Mouse (Mus musculus) limb, embryonic 12.5 days (tissue): ENCODE measurements around the gene Zfp637. TPM values are rescaled to one million over a fixed set of nuclear protein-coding genes. Genes with fewer than 3 reads are reported as not detected.
A peak's percentile ranks its signal among the peaks of the same experiment; 100 is the strongest.
"Not testable (repeated sequence)": the region's sequence is repeated elsewhere in the genome, so short reads cannot be mapped to it uniquely, and the experiment has no call there.

Experiments used
- ATAC-seq: fragments of 200-750 bp; cut with Nextera tagmentation; 2 replicates; pipeline ENCODE4 v1.8.0; 2017; ENCODE audit warnings: low read depth, moderate TSS enrichment; ENCODE audit not compliant: insufficient number of reproducible peaks, insufficient read depth, low FRiP score, low TSS enrichment
- H3K27ac ChIP-seq: fragments of 300-500 bp; sonication (generic); 2 replicates; pipeline ENCODE4 v1.5.1; 2016; ENCODE audit warnings: mild to moderate bottlenecking, moderate library complexity
- H3K27me3 ChIP-seq: fragments of 300-500 bp; sonication (generic); 2 replicates; pipeline ENCODE4 v1.6.1; 2016; ENCODE audit warnings: mild to moderate bottlenecking, moderate library complexity
- H3K36me3 ChIP-seq: fragments of 300-500 bp; sonication (generic); 2 replicates; pipeline ENCODE4 v1.6.1; 2016; ENCODE audit warnings: mild to moderate bottlenecking, moderate library complexity
- H3K4me1 ChIP-seq: fragments of 300-500 bp; sonication (generic); replicated peaks from 2 replicates; pipeline ENCODE4 v1.6.1; 2016
- H3K4me2 ChIP-seq: fragments of 300-500 bp; sonication (generic); 2 replicates; pipeline ENCODE4 v1.6.1; 2016; ENCODE audit warnings: mild to moderate bottlenecking, moderate library complexity
- H3K4me3 ChIP-seq: fragments of 300-500 bp; sonication (generic); replicated peaks from 2 replicates; pipeline ENCODE4 v1.5.1; 2016; ENCODE audit warnings: mild to moderate bottlenecking
- H3K9ac ChIP-seq: fragments of 300-500 bp; sonication (generic); replicated peaks from 2 replicates; pipeline ENCODE4 v1.6.1; 2016; ENCODE audit warnings: mild to moderate bottlenecking, moderate library complexity
- H3K9me3 ChIP-seq: fragments of 300-500 bp; sonication (generic); 2 replicates; pipeline ENCODE4 v1.6.1; 2016; ENCODE audit warnings: mild to moderate bottlenecking, moderate library complexity
- WGBS: fragments of 180-500 bp; shearing (Covaris S2); methylation state at CpG from one replicate; pipeline ENCODE4 v1.1.7; 2016; 5-methylcytosine and 5-hydroxymethylcytosine counted together
- polyA plus RNA-seq: library from polyadenylated mRNA; unstranded; fragments of >200 nt; fragmentation: Nextera tagmentation; extraction: Ambion mirVana; gene quantifications from 2 replicates; pipeline ENCODE4 v1.2.1, GENCODE M21; 2016

Gene Zfp637
- polyA plus RNA-seq, 1 experiment from 2014 or later = 169 TPM

DNA sequence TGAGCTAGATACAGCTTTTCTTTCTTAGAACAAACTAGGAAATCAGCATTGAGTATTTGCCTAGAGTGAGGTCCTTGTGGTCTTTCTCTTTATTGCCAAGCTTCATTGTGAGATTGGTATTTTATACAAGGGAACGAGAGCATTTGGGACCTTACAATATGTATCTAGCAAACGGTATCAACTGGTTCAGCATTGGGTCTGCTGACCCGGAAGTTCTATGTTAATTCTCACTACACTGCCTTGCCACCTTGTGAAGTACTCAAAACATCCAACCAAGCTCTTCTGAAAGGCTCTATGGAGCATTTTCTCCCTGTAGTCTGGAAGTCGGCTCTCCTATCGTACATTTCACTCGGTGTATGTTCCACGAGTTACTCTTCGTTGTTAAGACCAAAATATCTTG lies 22.8 kb downstream of the Zfp637 start:
- Histone ChIP-seq H3K9me3 (no peaks in the 10 kb centered on the region), H3K4me3 (peak overlapping the region; percentile 76), H3K27ac (no peak overlapping the region), H3K4me1 (peaks cover 5% of the 10 kb centered on the region; the same call in 1 of the 2 replicates), H3K4me2 (peak overlapping the region; percentile 79), H3K27me3 (no peaks in the 10 kb centered on the region), H3K9ac (no peak overlapping the region), H3K36me3 (no peaks in the 10 kb centered on the region)
- ATAC-seq = no peak
- 92% methylated on average over 8 of the region's 8 CpGs for WGBS

GRCm38 (mm10) chr6:117868187-117868586 lies 27.2 kb downstream of the Zfp637 start:
- Histone ChIP-seq H3K27me3 (no peaks in the 10 kb centered on the region), H3K4me3 (no peak overlapping the region), H3K27ac (no peak overlapping the region), H3K4me1 (peaks cover 5% of the 10 kb centered on the region; the same call in 1 of the 2 replicates), H3K4me2 (no peak overlapping the region), H3K9ac (no peak overlapping the region), H3K36me3 (peaks cover 15% of the 10 kb centered on the region; the same call in 1 of the 2 replicates), H3K9me3 (no peaks in the 10 kb centered on the region)
- 93% methylated on average over 8 of the region's 8 CpGs for WGBS
- no peak for ATAC-seq

- Histone ChIP-seq H3K4me1 (no peaks in the 10 kb centered on the region), H3K27me3 (no peaks in the 10 kb centered on the region), H3K4me2 (no peak overlapping the region), H3K4me3 (no peak overlapping the region), H3K9ac (no peak overlapping the region), H3K9me3 (no peaks in the 10 kb centered on the region), H3K27ac (no peak overlapping the region), H3K36me3 (peaks cover 15% of the 10 kb centered on the region; the same call in 1 of the 2 replicates)
- no peak for ATAC-seq
- WGBS = 82% methylated on average over 14 of the region's 14 CpGs
Measured at GRCm38 (mm10) chr6:117871034-117871433, 30.1 kb downstream of the Zfp637 start.

- WGBS = 87% methylated on average over 7 of the region's 7 CpGs
- H3K27ac ChIP-seq, H3K9me3 ChIP-seq, H3K4me2 ChIP-seq, ATAC-seq, H3K9ac ChIP-seq, H3K27me3 ChIP-seq, H3K4me1 ChIP-seq, H3K4me3 ChIP-seq: not testable (repeated sequence)
- peaks cover 15% of the 10 kb centered on the region; the same call in 1 of the 2 replicates for H3K36me3 ChIP-seq
Measured at GRCm38 (mm10) chr6:117873450-117873849, 32.5 kb downstream of the Zfp637 start.

DNA sequence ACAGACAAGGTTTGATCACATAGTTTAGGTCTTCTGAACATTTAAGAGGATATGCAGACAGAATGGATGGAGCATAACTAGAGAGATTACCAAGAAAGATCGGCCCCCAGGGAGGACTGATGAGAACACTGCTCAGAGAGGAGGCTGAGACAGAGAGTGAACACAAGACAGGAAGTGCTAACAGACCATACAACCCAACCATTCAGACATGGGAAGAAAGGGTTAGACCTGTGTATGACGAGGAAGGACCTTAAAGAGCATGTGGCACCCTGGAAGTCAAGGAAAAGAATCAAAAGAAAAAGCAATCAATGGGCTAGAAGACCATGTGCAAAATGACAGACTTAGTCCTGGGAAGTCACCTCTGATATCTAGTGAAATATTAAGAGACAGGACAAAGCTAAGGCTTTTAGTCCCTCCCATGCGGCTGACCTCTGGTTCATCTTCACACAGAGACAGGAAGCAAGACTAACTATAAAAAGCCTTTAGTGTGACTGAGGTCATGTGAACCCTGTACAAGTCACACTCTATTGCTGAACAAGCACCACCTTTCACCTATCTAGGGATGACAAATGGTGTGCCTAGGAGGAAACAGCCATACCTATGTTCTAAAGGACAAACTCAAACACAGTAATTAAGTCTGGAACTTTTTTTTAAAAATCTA lies 33.8 kb downstream of the Zfp637 start:
- Histone ChIP-seq H3K27me3 (no peaks in the 10 kb centered on the region), H3K36me3 (peaks cover 15% of the 10 kb centered on the region; the same call in 1 of the 2 replicates), H3K4me2 (no peak overlapping the region), H3K4me3 (no peak overlapping the region), H3K4me1 (no peaks in the 10 kb centered on the region), H3K9ac (no peak overlapping the region), H3K27ac (no peak overlapping the region), H3K9me3 (no peaks in the 10 kb centered on the region)
- WGBS = 80% methylated on average over 3 of the region's 3 CpGs
- no peak for ATAC-seq

DNA sequence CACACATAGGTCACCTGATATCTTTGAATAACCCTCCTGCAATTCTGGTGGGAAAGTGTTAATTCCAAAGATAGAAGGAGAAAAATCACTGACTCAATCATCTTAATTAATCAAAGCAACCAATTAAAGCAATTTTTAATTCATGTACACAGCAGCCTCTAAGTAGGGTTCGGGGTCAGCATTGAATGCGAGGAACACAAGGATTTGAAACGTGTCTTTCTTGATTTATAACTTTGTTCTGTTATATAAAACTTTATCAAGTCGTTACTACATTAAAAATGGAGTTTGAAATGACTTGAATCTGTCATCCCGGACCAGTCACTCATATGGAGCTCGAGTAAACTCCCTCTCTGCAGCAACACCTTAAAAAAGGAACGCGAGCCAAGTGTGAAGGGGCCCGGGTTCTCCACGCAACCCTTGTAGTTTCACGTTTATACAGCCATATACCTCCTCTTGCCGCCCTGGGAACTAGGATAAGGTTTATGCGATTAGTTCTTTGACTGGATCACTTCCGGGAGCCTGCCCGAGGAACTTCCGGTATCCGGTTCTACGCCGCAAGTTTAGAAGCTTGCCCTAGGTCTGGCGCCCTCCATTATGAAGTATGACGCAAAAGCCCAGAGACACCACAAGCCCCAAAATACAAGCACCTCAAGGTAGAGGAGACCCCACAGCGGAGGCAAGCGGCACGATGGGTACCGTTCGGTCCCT lies 37.9 kb downstream of the Zfp637 start:
- Histone ChIP-seq H3K9ac (peak overlapping the region; percentile 59), H3K4me1 (peaks cover 5% of the 10 kb centered on the region; the same call in 1 of the 2 replicates), H3K4me2 (peak overlapping the region; percentile 61), H3K27me3 (no peaks in the 10 kb centered on the region), H3K36me3 (no peaks in the 10 kb centered on the region), H3K9me3 (no peaks in the 10 kb centered on the region), H3K27ac (peak overlapping the region; percentile 96), H3K4me3 (peak overlapping the region; percentile 49)
- 13% methylated on average over 26 of the region's 26 CpGs for WGBS
- peak; percentile 86 for ATAC-seq

DNA sequence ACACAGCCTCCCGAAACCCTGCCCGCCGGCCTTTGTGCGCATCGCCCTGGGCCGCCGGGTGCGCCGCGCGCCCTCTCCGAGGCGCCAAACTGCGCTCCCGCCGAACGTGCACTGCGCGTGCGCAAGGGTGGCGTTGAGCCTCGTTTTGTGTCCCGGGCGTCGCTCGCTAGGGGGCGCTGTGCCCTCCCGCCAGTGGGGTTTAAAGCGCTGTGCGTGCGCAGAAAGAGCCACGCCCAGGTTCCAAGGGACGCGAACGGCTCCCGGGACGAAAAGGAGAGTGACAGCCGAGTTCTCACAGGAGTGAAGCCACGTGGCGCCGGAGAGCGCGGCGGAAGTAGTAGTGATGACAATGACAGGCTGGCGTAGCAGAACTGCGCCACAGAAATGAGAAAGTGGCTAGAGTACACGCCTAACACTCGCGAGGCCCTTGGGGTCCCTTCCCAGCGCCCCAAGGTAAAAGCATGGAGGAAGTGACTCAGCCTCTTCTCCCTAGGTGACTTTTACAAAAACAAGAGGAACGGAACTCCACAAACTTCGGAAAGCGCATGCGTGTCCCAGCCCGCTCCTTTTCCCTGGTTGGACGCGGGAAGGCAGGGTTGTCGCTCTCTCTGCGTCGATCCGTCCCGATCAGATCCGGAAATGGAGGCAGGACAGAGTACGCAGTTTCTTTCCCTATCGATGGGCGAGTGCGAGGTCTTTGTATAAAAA lies 38.6 kb downstream of the Zfp637 start:
- peak overlapping the region; percentile 61 for H3K4me2 ChIP-seq
- peak overlapping the region; percentile 49 for H3K4me3 ChIP-seq
- no peaks in the 10 kb centered on the region for H3K9me3 ChIP-seq
- WGBS = under 1% methylated on average over 67 of the region's 67 CpGs
- no peaks in the 10 kb centered on the region for H3K27me3 ChIP-seq
- peak overlapping the region; percentile 59 for H3K9ac ChIP-seq
- ATAC-seq = peak; percentile 92
- no peaks in the 10 kb centered on the region for H3K36me3 ChIP-seq
- peak overlapping the region; percentile 96 for H3K27ac ChIP-seq
- peaks cover 5% of the 10 kb centered on the region; the same call in 1 of the 2 replicates for H3K4me1 ChIP-seq

DNA sequence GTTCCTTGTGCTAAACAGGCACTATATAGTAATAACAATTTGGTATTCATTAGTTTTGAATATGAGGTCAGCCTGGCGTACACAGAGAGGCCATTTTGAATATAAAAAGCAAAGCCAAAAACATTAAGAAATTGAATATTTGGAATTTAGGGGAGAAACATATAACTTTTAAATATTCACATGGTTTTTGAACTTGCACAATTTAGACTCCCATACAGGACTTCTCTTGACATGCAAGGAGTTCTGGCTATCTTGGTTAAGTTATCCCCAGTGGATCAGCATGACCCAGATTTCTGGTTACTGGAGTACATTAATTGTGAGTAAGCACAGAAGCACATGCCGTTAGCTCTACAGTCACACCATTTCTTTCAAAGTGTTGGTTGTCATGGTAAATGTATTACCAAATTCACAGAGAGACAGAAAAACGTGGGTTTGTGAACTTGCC lies 39.4 kb downstream of the Zfp637 start:
- Histone ChIP-seq H3K4me2 (peak overlapping the region; percentile 61), H3K4me1 (peaks cover 5% of the 10 kb centered on the region; the same call in 1 of the 2 replicates), H3K27ac (peak overlapping the region; percentile 96), H3K4me3 (peak overlapping the region; percentile 49), H3K36me3 (no peaks in the 10 kb centered on the region), H3K27me3 (no peaks in the 10 kb centered on the region), H3K9me3 (no peaks in the 10 kb centered on the region), H3K9ac (peak overlapping the region; percentile 59; the same call in 1 of the 2 replicates)
- no peak for ATAC-seq
- 53% methylated on average over 3 of the region's 3 CpGs for WGBS

- Histone ChIP-seq H3K4me1 (peaks cover 5% of the 10 kb centered on the region; the same call in 1 of the 2 replicates), H3K9me3 (no peaks in the 10 kb centered on the region), H3K4me2 (no peak overlapping the region), H3K9ac (no peak overlapping the region), H3K36me3 (no peaks in the 10 kb centered on the region), H3K27ac (no peak overlapping the region), H3K4me3 (no peak overlapping the region), H3K27me3 (no peaks in the 10 kb centered on the region)
- WGBS = 86% methylated on average over 7 of the region's 7 CpGs
- ATAC-seq = no peak
Measured at GRCm38 (mm10) chr6:117881229-117881628, 40.2 kb downstream of the Zfp637 start.

DNA sequence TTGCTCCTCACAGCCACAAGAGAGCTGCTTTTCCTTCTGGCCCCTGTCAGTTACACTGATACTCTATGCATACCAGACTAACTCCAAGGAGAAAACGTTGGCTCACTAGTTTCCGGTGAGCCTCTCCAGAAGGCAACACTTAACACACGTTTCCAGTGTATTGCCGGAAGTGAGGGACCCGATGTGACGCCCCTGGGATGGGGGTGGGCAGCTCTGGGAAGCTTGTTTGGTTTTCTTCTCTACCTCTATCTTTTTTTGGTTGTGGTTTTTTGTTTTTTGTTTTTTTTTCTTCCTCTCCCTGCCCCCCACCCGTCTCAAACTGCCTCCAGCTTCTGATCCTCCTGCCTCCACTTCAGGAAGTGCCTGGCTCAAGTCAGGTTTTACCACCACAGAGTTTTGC lies 41.0 kb downstream of the Zfp637 start:
- no peaks in the 10 kb centered on the region for H3K36me3 ChIP-seq
- no peak overlapping the region for H3K4me3 ChIP-seq
- peaks cover 5% of the 10 kb centered on the region; the same call in 1 of the 2 replicates for H3K4me1 ChIP-seq
- ATAC-seq = no peak
- H3K27me3 ChIP-seq = no peaks in the 10 kb centered on the region
- WGBS = 75% methylated on average over 7 of the region's 7 CpGs
- no peak overlapping the region for H3K27ac ChIP-seq
- no peaks in the 10 kb centered on the region for H3K9me3 ChIP-seq
- no peak overlapping the region for H3K9ac ChIP-seq
- H3K4me2 ChIP-seq = no peak overlapping the region

- Histone ChIP-seq H3K4me3 (no peak overlapping the region), H3K9me3 (no peaks in the 10 kb centered on the region), H3K4me1 (no peaks in the 10 kb centered on the region), H3K4me2 (no peak overlapping the region), H3K9ac (no peak overlapping the region), H3K27me3 (no peaks in the 10 kb centered on the region), H3K36me3 (no peaks in the 10 kb centered on the region), H3K27ac (no peak overlapping the region)
- WGBS = 83% methylated on average over 2 of the region's 2 CpGs
- ATAC-seq = no peak
Measured at GRCm38 (mm10) chr6:117885943-117886342, 45.0 kb downstream of the Zfp637 start.
